In the genomic region with DNA sequence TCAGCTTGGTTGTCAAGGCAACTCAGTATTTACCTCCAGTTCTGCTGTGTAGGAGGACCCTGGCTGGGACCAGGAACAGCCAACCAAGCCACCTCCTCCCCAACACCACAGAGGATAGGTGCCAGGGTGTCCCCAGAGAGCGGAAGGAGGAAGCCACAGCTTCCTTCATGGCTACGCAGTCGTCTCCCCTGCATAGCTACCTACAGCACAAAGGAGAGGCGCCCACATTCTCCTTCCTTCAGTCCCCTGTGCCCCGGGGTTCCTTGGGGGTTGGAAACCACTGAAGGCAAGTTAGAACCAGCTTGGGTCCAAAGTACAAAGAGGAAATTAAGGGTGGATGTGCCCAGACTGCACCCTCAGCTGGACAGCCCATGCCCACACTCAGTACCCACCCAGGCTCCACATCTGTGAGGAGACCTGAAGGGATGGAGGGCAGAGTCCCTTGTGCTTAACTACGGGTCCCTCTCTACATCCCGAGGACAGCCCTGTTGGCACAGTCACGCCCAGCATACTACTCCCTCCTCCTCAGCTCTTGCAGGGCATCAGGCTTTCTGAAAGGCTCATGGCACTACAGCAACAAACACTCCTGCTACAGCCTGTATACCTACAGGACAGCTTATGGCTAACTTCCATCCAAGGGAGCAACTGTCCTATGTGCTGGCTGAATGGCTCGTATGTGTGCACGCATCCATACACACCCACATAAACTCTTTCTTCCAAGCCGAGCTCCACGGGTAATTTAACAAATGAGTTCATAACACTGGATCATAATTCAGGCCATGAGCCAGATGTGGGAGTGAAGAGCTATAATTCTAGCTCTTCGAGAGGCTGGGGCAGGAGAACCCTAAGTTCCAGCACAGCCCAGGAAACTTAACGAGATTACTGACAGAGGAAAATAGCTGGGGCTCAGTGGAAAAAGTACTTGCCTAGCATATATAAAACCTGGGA, we compare ENCODE assay signal across 8 mouse cellular contexts. TPM values are rescaled to one million over a fixed set of nuclear protein-coding genes. Genes with fewer than 3 reads are reported as not detected.
DNase-seq lines count a peak whose midpoint lies in the region; ATAC-seq and TF ChIP-seq lines count a peak whose summit lies in the region.

No protein-coding gene starts in this region.

- peaks cover 19% of the 10 kb centered on the region for H3K4me1 ChIP-seq in embryonic fibroblast, embryonic 13.5 days (ENCODE audit: control insufficient read depth, insufficient read depth, low read length)
- peaks cover 39% of the 10 kb centered on the region for H3K4me1 ChIP-seq in midbrain, embryonic 15.5 days
- H3K4me1 ChIP-seq in thymus, adult 2 months (replicated peaks; ENCODE audit: control insufficient read depth, insufficient read depth, low read length), result peaks cover 65% of the 10 kb centered on the region

- no peak for TF ChIP-seq POLR2A in embryonic fibroblast, embryonic 13.5 days (IDR thresholded peaks at IDR 0.05; ENCODE audit: low read depth, low read length)
- TF ChIP-seq POLR2A in thymus, adult 2 months (IDR thresholded peaks at IDR 0.05; ENCODE audit: control insufficient read depth, extremely low read depth, insufficient read depth, low read length, poor library complexity), result no peak

- DNase-seq in embryo, embryonic 11 days, result peak; percentile 21
- no peak for DNase-seq in embryo, embryonic 10.5 days (ENCODE audit: low spot score)
- DNase-seq in CD4-positive helper T cell, adult 2 months (ENCODE audit: low read depth, low spot score), result peak; percentile 87
- peak; percentile 60 for DNase-seq in heart, postnatal 4 days
- peak; percentile 79 to 85 for DNase-seq in left cerebral cortex, adult 9 months (ENCODE audit: low spot score in 2 of 2)
- DNase-seq in thymus, adult 2 months, result peak; percentile 67

- H3K9me3 ChIP-seq in midbrain, embryonic 15.5 days, result no peaks in the 10 kb centered on the region

- H3K27ac ChIP-seq in embryonic fibroblast, embryonic 13.5 days (ENCODE audit: insufficient read depth, low read length), result peak overlapping the region; percentile 45
- no peak overlapping the region; the same call in 1 of the 2 replicates for H3K27ac ChIP-seq in midbrain, embryonic 15.5 days
- H3K27ac ChIP-seq in thymus, adult 2 months (ENCODE audit: control insufficient read depth, insufficient read depth, low read length), result peak overlapping the region; percentile 64

- no peaks in the 10 kb centered on the region for H3K27me3 ChIP-seq in midbrain, embryonic 15.5 days (replicated peaks)
- H3K27me3 ChIP-seq in thymus, adult 2 months (ENCODE audit: control insufficient read depth, insufficient read depth, low read length), result no peaks in the 10 kb centered on the region

- no peak overlapping the region for H3K4me3 ChIP-seq in embryonic fibroblast, embryonic 13.5 days (ENCODE audit: insufficient read depth, low read length)
- H3K4me3 ChIP-seq in midbrain, embryonic 15.5 days, result no peak overlapping the region
- 0 out of 2 replicates have a peak overlapping the region, but pooled peaks have one; percentile 1 for H3K4me3 ChIP-seq in thymus, adult 2 months (ENCODE audit: control insufficient read depth, insufficient read depth, low read length)

- TF ChIP-seq CTCF in embryonic fibroblast, embryonic 13.5 days (IDR thresholded peaks at IDR 0.05; ENCODE audit: borderline replicate concordance, insufficient read depth, low read length), result no peak
- TF ChIP-seq CTCF in thymus, adult 2 months (IDR thresholded peaks at IDR 0.05; ENCODE audit: borderline replicate concordance, control insufficient read depth, extremely low read depth, insufficient read depth, low read length, poor library complexity), result no peak; the same call in 1 of the 2 replicates

- 76% methylated on average over 14 of the region's 14 CpGs for WGBS in midbrain, embryonic 15.5 days
- WGBS in thymus, adult 2 months, result 26% methylated on average over 14 of the region's 14 CpGs

- no peak overlapping the region for H3K4me2 ChIP-seq in midbrain, embryonic 15.5 days

- ATAC-seq in midbrain, embryonic 15.5 days (replicated peaks), result peak; percentile 52

- no peak overlapping the region for H3K9ac ChIP-seq in midbrain, embryonic 15.5 days

- no peaks in the 10 kb centered on the region for H3K36me3 ChIP-seq in midbrain, embryonic 15.5 days (replicated peaks)
- no peaks in the 10 kb centered on the region for H3K36me3 ChIP-seq in thymus, adult 2 months (ENCODE audit: control insufficient read depth, insufficient read depth, low read length)

RNA-seq across cellular contexts. Expression of a gene that starts 9.0 kb away (rescaled TPM):
- polyA plus RNA-seq in embryonic fibroblast, embryonic 13.5 days (2011; ENCODE audit: insufficient read length, low read depth, missing spikeins), result not detected in 2 replicates
- not detected for total RNA-seq in heart, postnatal 4 days (2021)
- 0.17 and 0.23 TPM in 2 replicates for polyA plus RNA-seq in midbrain, embryonic 15.5 days (2015; fragmentation: Nextera tagmentation; extraction: Ambion mirVana)
- polyA plus RNA-seq in thymus, adult 2 months (2012; rRNA removed), result not detected in 2 replicates

RNA-seq across cellular contexts. Expression of a gene that starts 13.0 kb away (rescaled TPM):
- polyA plus RNA-seq in embryonic fibroblast, embryonic 13.5 days (2011; ENCODE audit: insufficient read length, low read depth, missing spikeins), result 34.6 and 40.2 TPM in 2 replicates
- 10 to 100 TPM; 52.1 to 53.2 TPM for total RNA-seq in heart, postnatal 4 days (2021)
- 21.7 and 23.4 TPM in 2 replicates for polyA plus RNA-seq in midbrain, embryonic 15.5 days (2015; fragmentation: Nextera tagmentation; extraction: Ambion mirVana)
- 172 and 234 TPM in 2 replicates for polyA plus RNA-seq in thymus, adult 2 months (2012; rRNA removed)
